Mouse (Mus musculus) ES-E14 (cell line): ENCODE results near the gene Prpf18. TPM values are rescaled to one million over a fixed set of nuclear protein-coding genes. Genes with fewer than 3 reads are reported as not detected.

Experiments
- DNase-seq: peaks from one replicate; pipeline ENCODE4 v3.0.0-alpha.2; 2013; ENCODE audit warnings: low read depth, low spot score
- H3K27ac ChIP-seq: 2 replicates; pipeline ENCODE4 v1.5.1; 2012; ENCODE audit warnings: low read depth, mild to moderate bottlenecking, low read length, moderate library complexity, mixed read lengths; ENCODE audit not compliant: poor library complexity, insufficient read depth, severe bottlenecking
- H3K36me3 ChIP-seq: 2 replicates; pipeline ENCODE4 v1.6.1; 2012; ENCODE audit warnings: mild to moderate bottlenecking, low read length, moderate library complexity, mixed read lengths; ENCODE audit not compliant: control insufficient read depth, poor library complexity, insufficient read depth, severe bottlenecking
- H3K4me1 ChIP-seq, 2 experiments: fragments of 150-350 bp in 1 of 2; sonication (generic) in 1 of 2; 2 replicates each; pipeline ENCODE4 v1.6.1; 2012; ENCODE audit warnings: low read length in 2 of 2, mild to moderate bottlenecking in 1 of 2, mixed read lengths in 1 of 2; ENCODE audit not compliant: control insufficient read depth in 2 of 2, insufficient read depth in 2 of 2, poor library complexity in 1 of 2
- H3K4me3 ChIP-seq, 2 experiments: fragments of 150-350 bp in 1 of 2; sonication (generic) in 1 of 2; 2 replicates each; pipeline ENCODE4 v1.5.1; 2012; ENCODE audit warnings: low read length in 2 of 2, low read depth in 1 of 2, mild to moderate bottlenecking in 1 of 2, mixed read lengths in 1 of 2; ENCODE audit not compliant: insufficient read depth in 1 of 2, poor library complexity in 1 of 2, severe bottlenecking in 1 of 2
- H3K9ac ChIP-seq: 2 replicates; pipeline ENCODE4 v1.6.1; 2012; ENCODE audit warnings: low read depth, mild to moderate bottlenecking, low read length, mixed read lengths; ENCODE audit not compliant: poor library complexity, insufficient read depth, severe bottlenecking
- H3K9me3 ChIP-seq: fragments of 150-350 bp; sonication (generic); 2 replicates; pipeline ENCODE4 v1.6.1; 2012; ENCODE audit warnings: low read depth, mild to moderate bottlenecking, low read length; ENCODE audit not compliant: control insufficient read depth, insufficient read depth
- CHD2 ChIP-seq: IDR thresholded peaks from 2 replicates; pipeline ENCODE4 v1.6.1; 2014; ENCODE audit warnings: mild to moderate bottlenecking, low read depth, low read length, inconsistent platforms
- HCFC1 ChIP-seq: IDR thresholded peaks from 2 replicates; pipeline ENCODE4 v1.6.1; 2012; ENCODE audit warnings: low read length, inconsistent platforms, borderline replicate concordance; ENCODE audit not compliant: insufficient read depth
- MAFK ChIP-seq: IDR thresholded peaks from 2 replicates; pipeline ENCODE4 v1.6.1; 2014; ENCODE audit warnings: mild to moderate bottlenecking, low read depth, low read length, inconsistent platforms; ENCODE audit not compliant: insufficient read depth
- ZC3H11A ChIP-seq: IDR thresholded peaks from 2 replicates; pipeline ENCODE4 v1.6.1; 2012; ENCODE audit warnings: low read depth, mild to moderate bottlenecking, inconsistent platforms, low read length, borderline replicate concordance
- ZNF384 ChIP-seq: IDR thresholded peaks from 2 replicates; pipeline ENCODE4 v1.6.1; 2012; ENCODE audit warnings: low read depth, low read length, inconsistent platforms
- in situ Hi-C, 2 experiments: fragments of 600-800 bp; cut with MboI; formaldehyde crosslinking; loops; one replicate each; pipeline ENCODE4 v1.15.1; 2025; ENCODE audit warnings: low sequenced_read_pairs in 2 of 2, inconsistent platforms in 1 of 2; ENCODE audit not compliant: unreplicated experiment in 2 of 2
- total RNA-seq: library from RNA; depleted of rRNA; stranded (reverse); fragments of 300-350 nt; gene quantifications from 2 replicates; pipeline ENCODE4 v1.2.3, GENCODE M21; 2012

Prpf18 gene
- total RNA-seq, 1 experiment: 22.9 TPM

GRCm38 (mm10) chr2:4596992-4597391 is 54.9 kb downstream of the Prpf18 start:
- H3K36me3 ChIP-seq: peaks cover 5% of the 10 kb centered on the region; the same call in 1 of the 2 replicates
- peak overlapping the region; percentile 47; the same call in 1 of the 2 replicates for H3K9ac ChIP-seq
- in situ Hi-C loops: no loop called here
- H3K27ac ChIP-seq: peak overlapping the region; percentile 70
- peak; percentile 60 for DNase-seq
- H3K9me3 ChIP-seq: no peaks in the 10 kb centered on the region
- peak overlapping the region; percentile 59 to 65 for H3K4me3 ChIP-seq
- peaks cover 19 to 40% of the 10 kb centered on the region in 2 experiments for H3K4me1 ChIP-seq
- no peak for TF ChIP-seq HCFC1
- no peak for TF ChIP-seq CHD2
- no peak for TF ChIP-seq ZNF384
- TF ChIP-seq MAFK: no peak
- no peak for TF ChIP-seq ZC3H11A

GRCm38 (mm10) chr2:4593878-4594387 is 58.0 kb downstream of the Prpf18 start:
- Histone ChIP-seq H3K27ac (no peak overlapping the region), H3K36me3 (peaks cover 2% of the 10 kb centered on the region; the same call in 1 of the 2 replicates), H3K4me1 (peaks cover 19 to 28% of the 10 kb centered on the region in 2 experiments), H3K9ac (no peak overlapping the region), H3K9me3 (no peaks in the 10 kb centered on the region), H3K4me3 (no peak overlapping the region)
- in situ Hi-C loops: no loop called here
- no peak for DNase-seq
- TF ChIP-seq MAFK: no peak
- no peak for TF ChIP-seq CHD2
- no peak for TF ChIP-seq HCFC1
- TF ChIP-seq ZC3H11A: no peak
- no peak for TF ChIP-seq ZNF384

DNA sequence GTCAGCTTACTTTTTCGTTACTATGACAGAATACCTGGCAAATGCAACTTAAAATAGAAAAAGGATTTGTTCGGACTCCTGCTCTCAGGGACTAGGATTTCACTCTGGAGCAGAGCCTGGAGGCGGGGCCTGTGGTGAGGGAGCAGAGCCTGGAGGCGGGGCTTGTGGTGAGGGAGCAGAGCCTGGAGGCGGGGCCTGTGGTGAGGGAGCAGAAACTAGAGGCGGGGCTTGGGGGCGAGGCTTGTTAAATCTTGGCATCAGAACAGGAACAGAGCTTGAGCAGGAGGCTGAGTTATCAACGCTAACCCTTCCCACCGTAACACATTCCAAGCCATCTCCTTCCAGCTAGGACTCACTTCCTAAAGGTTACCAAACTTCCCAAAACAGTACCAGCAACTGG is 58.5 kb downstream of the Prpf18 start:
- no peaks in the 10 kb centered on the region for H3K9me3 ChIP-seq
- in situ Hi-C loops: no loop called here
- no peak overlapping the region for H3K27ac ChIP-seq
- no peak overlapping the region; a peak in 1 of 4 replicates for H3K4me3 ChIP-seq
- DNase-seq: peak; percentile 90
- H3K9ac ChIP-seq: no peak overlapping the region
- H3K4me1 ChIP-seq: peaks cover 19 to 26% of the 10 kb centered on the region in 2 experiments
- peaks cover 3% of the 10 kb centered on the region; the same call in 1 of the 2 replicates for H3K36me3 ChIP-seq
- TF ChIP-seq CHD2 (no peak), MAFK (no peak), HCFC1 (no peak), ZC3H11A (no peak), ZNF384 (no peak)

DNA sequence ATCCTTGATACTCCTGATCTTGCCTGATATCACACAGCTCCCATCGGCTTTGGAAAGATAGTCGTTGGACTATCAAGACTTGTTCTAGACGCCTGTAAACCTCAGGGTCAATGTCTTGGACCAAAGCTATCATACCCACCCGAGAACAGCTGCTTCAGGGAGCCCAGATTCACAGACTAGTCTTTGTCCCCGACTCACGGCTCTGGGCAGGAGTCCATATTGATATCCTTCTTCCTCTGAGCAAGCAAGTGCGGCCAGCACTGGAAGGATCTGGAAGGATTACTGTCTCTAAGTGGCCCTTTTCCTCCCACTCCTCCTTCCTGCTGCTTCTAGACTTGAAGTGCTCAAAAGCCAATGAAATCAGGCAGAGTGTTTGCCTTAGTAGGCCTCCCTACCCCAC is 59.2 kb downstream of the Prpf18 start:
- TF ChIP-seq MAFK (no peak), ZNF384 (no peak), CHD2 (no peak), ZC3H11A (no peak), HCFC1 (no peak)
- H3K9me3 ChIP-seq: no peaks in the 10 kb centered on the region
- H3K9ac ChIP-seq: no peak overlapping the region
- peaks cover 3% of the 10 kb centered on the region; the same call in 1 of the 2 replicates for H3K36me3 ChIP-seq
- DNase-seq: no peak
- H3K4me1 ChIP-seq: peaks cover 17 to 26% of the 10 kb centered on the region in 2 experiments
- H3K27ac ChIP-seq: no peak overlapping the region
- in situ Hi-C loops: no loop called here
- no peak overlapping the region for H3K4me3 ChIP-seq
